21 mouse cellular contexts compared by ENCODE assay signal in the genomic region with DNA sequence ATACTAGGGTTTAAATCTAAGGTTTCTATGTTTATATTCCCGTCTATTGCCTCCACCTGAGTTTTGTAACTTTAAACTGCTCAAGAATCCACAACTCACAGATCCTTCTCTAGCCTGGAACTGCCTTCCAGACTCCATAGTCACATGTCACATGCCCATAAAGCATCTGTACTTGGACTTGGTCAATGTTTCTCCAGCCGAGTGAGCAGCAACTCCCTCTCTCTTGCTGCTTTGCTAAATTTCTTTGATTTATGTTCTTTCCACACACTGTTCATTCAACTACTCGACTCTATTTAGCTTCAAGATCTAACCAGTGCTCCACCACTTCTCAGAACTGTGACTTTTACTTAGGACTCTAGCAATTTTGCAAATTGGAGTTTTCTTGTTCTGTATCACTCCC. TPM values are rescaled to one million over a fixed set of nuclear protein-coding genes. Genes with fewer than 3 reads are reported as not detected.
DNase-seq lines count a peak whose midpoint lies in the region; ATAC-seq and TF ChIP-seq lines count a peak whose summit lies in the region.
"Had no signal": no experiment of that assay in that cellular context is flagged by ENCODE, and none has a peak within 500 bp of the region (broad histone marks: within the 10 kb centered on the region; RNA-seq: fewer than 3 reads in every experiment).

No protein-coding gene starts in this region.

- H3K4me3 ChIP-seq in kidney, embryonic 15.5 days (replicated peaks), result no peak overlapping the region
- H3K4me3 ChIP-seq in kidney, postnatal 0 days (replicated peaks; ENCODE audit: low read depth, low read length), result no peak overlapping the region
- no peak overlapping the region for H3K4me3 ChIP-seq in macrophage (ENCODE audit: inconsistent target)
- H3K4me3 ChIP-seq: embryonic facial prominence, embryonic 10.5 days; embryonic facial prominence, embryonic 12.5 days; forebrain, embryonic 13.5 days; forebrain, embryonic 15.5 days had no signal

- WGBS in kidney, embryonic 15.5 days, result 17% methylated on average over 3 of the region's 3 CpGs
- 19% methylated on average over 3 of the region's 3 CpGs for WGBS in kidney, postnatal 0 days
- 53% methylated on average over 3 of the region's 3 CpGs for WGBS in macrophage (ENCODE audit: missing documents)

- no peak for DNase-seq in kidney, postnatal 36 days
- peak; percentile 71 for DNase-seq in kidney, postnatal 0 days (ENCODE audit: low spot score)
- no peak for DNase-seq in kidney, postnatal 25 days
- no peak for DNase-seq in ovary, postnatal 10 days (ENCODE audit: low spot score)
- DNase-seq: adrenal gland, adult 2 months; adrenal gland, postnatal 10 days; adrenal gland, postnatal 25 days; cerebellum, adult 11-12 months; cerebellum, adult 2 months; cerebellum, adult 9-10 months; cerebellum, postnatal 25 days had no signal

- H3K79me2 ChIP-seq in macrophage (ENCODE audit: inconsistent target), result no peaks in the 10 kb centered on the region

- 0 out of 2 replicates have a peak overlapping the region, but pooled peaks have one; percentile 9 for H3K27ac ChIP-seq in kidney, embryonic 15.5 days
- no peak overlapping the region for H3K27ac ChIP-seq in kidney, postnatal 0 days
- peak overlapping the region; percentile 74 for H3K27ac ChIP-seq in macrophage
- H3K27ac ChIP-seq: embryonic facial prominence, embryonic 10.5 days; embryonic facial prominence, embryonic 12.5 days; forebrain, embryonic 13.5 days; forebrain, embryonic 15.5 days had no signal

- H3K9me3 ChIP-seq in kidney, embryonic 15.5 days (replicated peaks), result no peaks in the 10 kb centered on the region
- H3K9me3 ChIP-seq in kidney, postnatal 0 days (replicated peaks; ENCODE audit: low read length), result no peaks in the 10 kb centered on the region
- H3K9me3 ChIP-seq: embryonic facial prominence, embryonic 10.5 days; embryonic facial prominence, embryonic 12.5 days; forebrain, embryonic 13.5 days; forebrain, embryonic 15.5 days had no signal

- TF ChIP-seq CTCF in kidney, postnatal 0 days (IDR thresholded peaks at IDR 0.05; ENCODE audit: low read depth), result no peak

- ATAC-seq in kidney, embryonic 15.5 days (replicated peaks; ENCODE audit: low FRiP score), result peak; percentile 77
- no peak for ATAC-seq in kidney, postnatal 0 days (replicated peaks; ENCODE audit: low FRiP score, low read depth)
- ATAC-seq: forebrain, embryonic 13.5 days; forebrain, embryonic 15.5 days had no signal

- no peak overlapping the region for H3K9ac ChIP-seq in kidney, embryonic 15.5 days
- H3K9ac ChIP-seq in kidney, postnatal 0 days (ENCODE audit: low read depth, low read length), result no peak overlapping the region
- H3K9ac ChIP-seq: embryonic facial prominence, embryonic 12.5 days; forebrain, embryonic 13.5 days; forebrain, embryonic 15.5 days had no signal

- H3K4me1 ChIP-seq in kidney, embryonic 15.5 days, result 0 out of 2 replicates have a peak, but pooled peaks cover 5% of the 10 kb centered on the region
- no peaks in the 10 kb centered on the region for H3K4me1 ChIP-seq in kidney, postnatal 0 days (replicated peaks; ENCODE audit: insufficient read depth, low read length)
- H3K4me1 ChIP-seq: embryonic facial prominence, embryonic 10.5 days; embryonic facial prominence, embryonic 12.5 days; forebrain, embryonic 13.5 days; forebrain, embryonic 15.5 days had no signal

- no peaks in the 10 kb centered on the region for H3K27me3 ChIP-seq in kidney, embryonic 15.5 days
- no peaks in the 10 kb centered on the region for H3K27me3 ChIP-seq in kidney, postnatal 0 days (ENCODE audit: insufficient read depth, low read length)
- H3K27me3 ChIP-seq: embryonic facial prominence, embryonic 12.5 days; forebrain, embryonic 13.5 days; forebrain, embryonic 15.5 days had no signal

- no peaks in the 10 kb centered on the region for H3K36me3 ChIP-seq in kidney, embryonic 15.5 days
- no peaks in the 10 kb centered on the region for H3K36me3 ChIP-seq in kidney, postnatal 0 days (ENCODE audit: insufficient read depth, low read length)
- H3K36me3 ChIP-seq in macrophage (ENCODE audit: inconsistent target), result no peaks in the 10 kb centered on the region
- H3K36me3 ChIP-seq: embryonic facial prominence, embryonic 12.5 days; forebrain, embryonic 15.5 days had no signal

- no peak overlapping the region for H3K4me2 ChIP-seq in kidney, embryonic 15.5 days
- no peak overlapping the region for H3K4me2 ChIP-seq in kidney, postnatal 0 days (ENCODE audit: low read length)
- H3K4me2 ChIP-seq: embryonic facial prominence, embryonic 12.5 days; forebrain, embryonic 13.5 days; forebrain, embryonic 15.5 days had no signal

RNA-seq across cellular contexts. Expression of gene Gm12117, which starts 1.7 kb away (rescaled TPM):
- not detected in 2 replicates for polyA plus RNA-seq in kidney, embryonic 15.5 days (2015; fragmentation: Nextera tagmentation; extraction: Ambion mirVana)
- not detected in 2 replicates for polyA plus RNA-seq in kidney, postnatal 0 days (2015; fragmentation: Nextera tagmentation; extraction: Ambion mirVana)
- not detected for total RNA-seq in macrophage (2018; cell fraction: chromatin; rRNA removed)
- total RNA-seq in macrophage (2018; cell fraction: cytosol; rRNA removed), result not detected
- not detected for total RNA-seq in macrophage (2018; cell fraction: nucleus; rRNA removed)
- polyA plus RNA-seq in macrophage (2018), result not detected in 3 replicates
- total RNA-seq: adrenal gland, postnatal 10 days; adrenal gland, postnatal 25 days; MEL had no signal
- polyA plus RNA-seq: adrenal gland, adult 2 months; C2C12; embryonic facial prominence, embryonic 10.5 days; embryonic facial prominence, embryonic 12.5 days; embryonic facial prominence, embryonic 14.5 days; forebrain, embryonic 11.5 days; forebrain, embryonic 13.5 days; forebrain, embryonic 15.5 days had no signal
